Mouse (Mus musculus) large intestine, adult 2 months (tissue): ENCODE measurements around the gene Hoxc4. TPM values are rescaled to one million over a fixed set of nuclear protein-coding genes. Genes with fewer than 3 reads are reported as not detected.

Experiments
- DNase-seq: peaks from one replicate; pipeline ENCODE4 v3.0.0-alpha.2; 2012; ENCODE audit warnings: low read depth, low spot score
- WGBS: fragments of 180-500 bp; shearing (Covaris S2); methylation state at CpG from one replicate; pipeline ENCODE4 v1.1.7; 2018; 5-methylcytosine and 5-hydroxymethylcytosine counted together
- polyA plus RNA-seq: library from polyadenylated mRNA; depleted of rRNA; stranded (reverse); fragments of >200 nt; gene quantifications from 2 replicates; pipeline ENCODE4 v1.2.3, GENCODE M21; 2012

Hoxc4 gene
- polyA plus RNA-seq, 1 experiment, result 1.4 TPM

DNA sequence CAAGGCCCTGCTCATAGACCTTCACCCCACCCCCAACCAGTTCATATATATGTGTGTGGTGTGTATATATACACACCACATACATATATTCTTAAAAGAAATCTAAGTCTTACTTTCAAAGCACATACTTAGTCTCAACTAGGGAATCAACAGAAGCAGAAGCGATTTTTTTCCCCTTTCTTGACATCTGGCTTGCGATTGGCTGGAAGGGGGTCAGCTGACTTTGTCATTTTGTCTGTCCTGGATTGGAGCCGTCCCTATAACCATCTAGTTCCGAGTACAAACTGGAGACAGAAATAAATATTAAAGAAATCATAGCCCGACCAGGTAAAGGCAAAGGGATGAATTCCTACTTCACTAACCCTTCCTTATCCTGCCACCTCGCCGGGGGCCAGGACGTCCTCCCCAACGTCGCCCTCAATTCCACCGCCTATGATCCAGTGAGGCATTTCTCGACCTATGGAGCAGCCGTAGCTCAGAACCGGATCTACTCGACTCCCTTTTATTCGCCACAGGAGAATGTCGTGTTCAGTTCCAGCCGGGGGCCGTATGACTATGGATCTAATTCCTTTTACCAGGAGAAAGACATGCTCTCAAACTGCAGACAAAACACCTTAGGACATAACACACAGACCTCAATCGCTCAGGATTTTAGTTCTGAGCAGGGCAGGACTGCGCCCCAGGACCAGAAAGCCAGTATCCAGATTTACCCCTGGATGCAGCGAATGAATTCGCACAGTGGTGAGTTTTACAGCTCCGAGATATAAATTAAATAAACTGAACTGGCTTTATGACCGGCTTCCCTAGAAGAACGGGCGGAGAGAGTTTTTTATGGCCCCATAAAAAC is 9.2 kb upstream of the Hoxc4 start:
- WGBS, result 5% methylated on average over 27 of the region's 27 CpGs
- DNase-seq, result no peak

DNA sequence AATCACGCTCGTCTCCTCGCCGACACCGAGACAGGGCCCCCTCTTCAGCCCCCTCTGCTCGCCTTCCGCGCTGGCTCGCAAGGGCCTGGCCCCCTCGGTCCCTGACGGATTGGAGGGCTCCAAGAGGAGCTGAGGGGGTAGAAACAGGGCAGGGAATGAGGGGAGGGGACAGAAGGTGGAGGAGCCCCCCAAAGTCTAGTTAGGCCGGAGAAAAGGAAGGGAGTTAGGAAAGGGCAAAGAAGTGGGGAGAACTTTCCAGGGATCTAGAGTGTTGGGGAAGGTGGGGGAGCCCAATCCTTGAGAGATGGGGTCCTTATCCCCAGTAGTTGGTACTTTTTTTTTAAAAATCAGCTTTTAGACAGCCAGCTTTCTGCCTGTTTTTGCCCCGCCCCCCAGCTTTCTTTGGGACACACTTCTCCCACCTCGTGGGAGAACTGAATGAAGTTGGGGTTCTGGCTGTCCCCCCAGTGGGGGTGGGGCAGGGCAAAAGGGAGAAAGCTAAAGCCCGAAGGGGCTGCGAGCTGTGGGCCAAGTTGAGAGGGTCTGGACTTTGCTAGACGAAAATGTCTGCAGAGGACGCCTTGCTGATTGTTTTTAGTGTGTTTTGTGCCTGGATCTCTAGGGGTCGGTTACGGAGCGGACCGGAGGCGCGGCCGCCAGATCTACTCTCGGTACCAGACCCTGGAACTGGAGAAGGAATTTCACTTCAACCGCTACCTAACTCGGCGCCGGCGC is 8.5 kb upstream of the Hoxc4 start:
- 9% methylated on average over 31 of the region's 31 CpGs for WGBS
- no peak for DNase-seq

- 12% methylated on average over 28 of the region's 28 CpGs for WGBS
- no peak for DNase-seq
These were observed 7.7 kb upstream of the Hoxc4 start for GRCm38 (mm10) chr15:103010847-103011555.

DNA sequence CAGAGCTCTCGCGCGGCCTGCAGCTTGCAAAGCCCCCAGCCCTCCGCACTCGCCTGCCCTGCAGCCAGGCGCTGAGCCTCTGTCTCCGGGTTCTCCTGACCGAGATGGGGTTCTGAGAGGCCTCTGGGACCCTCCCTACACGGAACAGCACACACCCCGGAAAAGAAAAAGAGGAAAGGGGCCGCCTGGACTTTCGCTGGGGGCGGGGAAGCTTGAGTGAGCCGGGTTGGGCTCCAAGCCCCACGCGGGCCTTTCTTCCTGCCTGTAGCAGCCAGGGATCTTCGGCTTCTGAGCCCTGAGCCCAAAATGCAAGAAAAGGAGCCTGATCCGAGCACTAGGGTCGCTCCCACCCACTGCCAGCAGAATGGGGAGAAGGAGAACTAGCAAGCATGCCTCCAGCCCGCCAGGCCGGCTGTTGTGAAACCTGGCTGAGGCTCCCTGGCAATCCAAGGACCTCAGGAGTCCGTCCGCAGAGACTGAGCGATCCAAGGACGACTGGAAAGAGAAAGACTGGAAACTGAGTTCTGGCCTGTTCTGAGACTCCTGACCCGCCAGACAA is 6.7 kb upstream of the Hoxc4 start:
- WGBS, result 19% methylated on average over 26 of the region's 26 CpGs
- DNase-seq, result no peak

DNA sequence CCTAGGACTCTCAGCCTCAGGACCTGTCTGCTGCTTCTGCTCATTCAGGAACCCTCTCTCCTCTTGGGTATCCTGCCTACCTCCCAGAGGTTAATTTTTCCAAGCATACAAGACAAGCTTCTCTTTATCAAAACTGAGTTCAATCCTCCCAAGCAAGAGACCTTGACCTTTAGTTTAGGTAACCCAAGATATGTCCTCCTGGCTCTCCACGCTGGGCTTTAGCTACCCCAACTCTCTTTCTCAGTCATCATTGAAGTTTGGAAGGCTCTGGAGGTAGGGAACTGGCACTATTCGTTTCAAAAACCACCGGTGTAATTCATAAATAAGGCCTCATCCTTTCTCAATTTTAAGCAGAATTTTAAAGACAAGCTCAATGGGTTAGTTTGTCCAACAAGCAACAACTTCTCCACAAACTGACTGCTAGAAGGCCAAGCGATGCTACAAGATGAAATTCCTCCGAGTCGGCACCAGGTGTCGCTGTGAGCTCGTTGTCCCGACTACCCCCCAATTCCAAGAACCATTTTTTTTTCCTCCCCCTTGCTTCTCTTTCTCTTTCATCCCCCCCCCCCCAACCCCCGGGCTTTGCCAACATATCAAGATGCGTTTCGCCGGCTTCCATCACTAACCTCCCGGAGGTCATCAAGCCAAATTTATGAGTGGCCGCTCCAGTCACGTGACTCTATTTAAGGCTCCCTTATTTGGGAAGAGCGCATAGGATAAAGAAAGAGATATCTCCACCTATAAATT is 5.3 kb upstream of the Hoxc4 start:
- WGBS, result 8% methylated on average over 17 of the region's 17 CpGs
- no peak for DNase-seq

DNA sequence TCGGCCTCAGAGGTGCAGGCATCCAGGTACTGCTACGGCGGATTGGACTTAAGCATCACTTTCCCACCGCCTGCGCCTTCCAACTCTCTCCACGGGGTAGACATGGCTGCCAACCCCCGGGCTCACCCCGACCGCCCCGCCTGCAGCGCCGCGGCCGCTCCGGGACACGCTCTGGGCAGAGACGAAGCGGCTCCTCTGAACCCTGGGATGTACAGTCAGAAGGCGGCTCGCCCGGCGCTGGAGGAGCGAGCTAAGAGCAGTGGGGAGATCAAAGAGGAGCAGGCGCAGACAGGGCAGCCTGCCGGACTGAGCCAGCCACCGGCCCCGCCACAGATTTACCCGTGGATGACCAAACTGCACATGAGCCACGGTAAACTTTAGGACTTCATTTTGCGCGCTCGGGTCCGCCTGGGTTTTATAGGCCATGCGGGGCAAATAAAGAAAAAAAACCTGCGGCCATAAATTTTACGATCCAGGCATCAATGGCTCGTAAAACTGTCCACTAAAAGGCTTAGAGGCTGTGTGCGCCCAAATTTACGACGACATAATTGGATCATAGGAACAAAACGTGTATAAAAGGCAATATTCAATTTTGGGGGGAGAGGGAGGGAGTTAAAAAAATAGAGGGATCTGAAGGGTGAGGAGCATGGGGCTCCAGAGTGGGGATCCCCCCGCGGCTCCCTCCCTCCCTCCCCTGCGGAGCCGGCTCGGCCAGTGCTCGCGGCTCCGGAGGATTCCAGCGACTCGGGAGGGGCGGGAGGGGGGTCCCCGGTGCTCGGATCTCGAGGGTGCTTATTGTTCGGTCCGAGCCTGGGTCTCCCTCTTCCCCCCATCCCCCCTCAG is 4.3 kb upstream of the Hoxc4 start:
- WGBS, result 3% methylated on average over 57 of the region's 57 CpGs
- no peak for DNase-seq

DNA sequence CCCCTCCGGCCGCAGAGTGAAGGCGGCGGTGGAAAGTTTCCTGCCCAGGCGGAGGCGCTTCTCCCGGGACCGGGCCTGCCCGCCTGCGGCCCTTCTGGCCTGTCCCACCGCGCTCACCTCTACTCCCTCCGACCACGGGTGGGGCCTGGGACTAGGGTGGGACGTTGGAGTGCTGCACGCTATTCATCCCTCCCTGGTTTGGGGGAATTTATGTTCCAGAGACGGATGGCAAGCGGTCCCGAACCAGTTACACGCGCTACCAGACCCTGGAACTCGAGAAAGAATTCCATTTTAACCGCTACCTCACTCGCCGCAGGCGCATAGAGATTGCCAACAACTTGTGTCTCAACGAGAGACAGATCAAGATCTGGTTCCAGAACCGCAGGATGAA is 3.7 kb upstream of the Hoxc4 start:
- WGBS, result 9% methylated on average over 27 of the region's 28 CpGs
- no peak for DNase-seq

GRCm38 (mm10) chr15:103015406-103016166 is 3.1 kb upstream of the Hoxc4 start:
- DNase-seq, result no peak
- WGBS, result 20% methylated on average over 19 of the region's 19 CpGs

- no peak for DNase-seq
- 19% methylated on average over 8 of the region's 8 CpGs for WGBS
These were observed 2.2 kb downstream of the Hoxc4 start for GRCm38 (mm10) chr15:103020899-103021418.

- WGBS, result 21% methylated on average over 8 of the region's 8 CpGs
- DNase-seq, result no peak
These were observed 2.8 kb downstream of the Hoxc4 start for GRCm38 (mm10) chr15:103021544-103021943.

DNA sequence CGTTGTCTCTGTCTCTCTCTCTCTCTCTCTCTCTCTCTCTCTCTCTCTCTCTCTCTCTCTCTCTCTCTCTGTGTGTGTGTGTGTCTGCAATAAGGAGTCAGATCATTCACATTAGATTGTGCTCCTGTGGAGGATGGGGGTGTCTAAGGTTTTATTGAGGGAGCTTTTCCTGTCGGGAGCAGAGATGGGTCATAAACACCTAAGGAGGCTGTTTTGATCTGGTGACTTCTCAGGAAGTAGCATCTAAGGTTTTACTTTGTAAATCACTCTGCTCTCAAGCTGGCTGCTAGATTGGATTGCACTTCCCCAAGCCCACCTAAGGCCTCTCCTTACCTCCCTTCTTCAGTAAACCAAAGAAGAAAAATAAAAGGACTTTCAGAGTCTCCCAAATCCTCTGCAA is 5.4 kb downstream of the Hoxc4 start:
- WGBS, result 7% methylated on average over 2 of the region's 2 CpGs
- no peak for DNase-seq

GRCm38 (mm10) chr15:103027266-103028235 is 8.8 kb downstream of the Hoxc4 start:
- DNase-seq, result no peak
- 7% methylated on average over 43 of the region's 43 CpGs for WGBS

DNA sequence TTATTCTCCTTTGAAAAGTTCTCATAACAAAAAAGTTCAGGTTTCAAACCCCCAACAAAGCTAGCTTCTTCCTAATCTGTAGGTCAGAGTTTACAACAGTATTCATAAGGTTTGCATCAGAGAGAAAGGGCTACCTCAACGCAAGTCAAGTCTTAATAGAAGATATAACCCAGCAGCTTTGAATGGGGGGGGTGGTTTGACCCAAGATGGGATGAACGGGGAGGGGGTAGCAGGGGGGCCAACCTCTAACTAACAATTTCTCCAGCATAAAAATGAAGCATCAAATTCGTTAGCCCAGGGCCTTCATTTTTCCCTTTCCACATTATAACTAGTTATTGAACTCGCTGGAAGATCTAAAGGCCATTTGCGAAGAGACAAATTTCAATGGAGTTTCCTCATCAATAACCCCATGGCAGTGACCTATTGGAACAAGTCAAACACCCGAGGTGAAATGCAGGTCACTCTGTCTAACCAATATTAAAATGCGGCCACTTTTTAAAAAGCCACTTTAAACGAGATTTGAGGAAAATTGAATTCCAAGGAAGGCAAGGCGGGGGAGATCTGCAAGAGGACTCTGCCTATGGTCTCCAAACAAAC is 10.3 kb downstream of the Hoxc4 start:
- DNase-seq, result no peak
- 44% methylated on average over 9 of the region's 9 CpGs for WGBS

DNA sequence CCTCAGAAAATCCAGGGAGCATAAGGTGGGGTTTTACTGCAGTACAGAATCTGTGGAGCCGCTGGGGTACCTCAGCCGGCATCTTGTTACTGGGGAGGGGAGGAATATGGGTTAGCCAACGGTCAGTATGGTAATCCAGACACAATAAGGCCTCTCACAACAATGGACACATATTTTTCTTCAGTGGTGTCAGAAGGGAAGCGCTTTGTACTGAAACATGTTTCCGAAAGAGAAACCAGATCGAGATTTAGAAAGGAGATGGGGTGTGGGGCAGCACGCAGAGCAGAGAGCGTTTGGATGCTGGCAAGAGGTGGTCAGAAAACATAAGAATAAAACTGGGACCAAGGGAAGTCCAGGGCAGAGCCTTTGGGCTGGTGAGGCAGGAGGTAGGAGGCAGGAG is 11.4 kb downstream of the Hoxc4 start:
- no peak for DNase-seq
- WGBS, result 26% methylated on average over 8 of the region's 8 CpGs

- no peak for DNase-seq
- WGBS, result 0% methylated on average over 2 of the region's 3 CpGs
These were observed 13.4 kb downstream of the Hoxc4 start for GRCm38 (mm10) chr15:103032167-103032566.
